Mouse (Mus musculus) kidney, adult 18-20 months (tissue): ENCODE data around the gene Tnfrsf1a.

Source experiments
- DNase-seq: peaks from one replicate; pipeline ENCODE4 v3.0.0; 2021

The Tnfrsf1a gene

DNA sequence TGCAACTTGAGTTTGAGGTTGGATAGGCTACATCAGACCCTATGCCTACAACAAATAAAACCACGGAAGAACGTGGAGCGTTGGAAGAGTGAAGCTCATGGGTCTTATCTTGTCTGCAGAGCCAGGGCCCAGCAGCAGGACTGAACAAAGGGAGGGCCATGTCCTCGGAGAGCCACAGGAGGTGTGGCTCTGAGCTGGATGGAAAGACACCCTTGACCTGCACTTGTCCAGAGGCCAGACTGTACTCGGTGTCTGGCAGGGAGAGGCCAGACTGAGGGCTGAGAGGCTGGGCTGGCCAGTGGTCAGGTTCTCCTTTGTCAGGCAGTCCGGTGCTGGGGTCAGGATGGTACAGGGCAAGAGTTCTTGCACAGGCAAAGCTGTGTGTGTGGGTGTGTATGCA lies 23.8 kb upstream of the Tnfrsf1a start:
- no peak for DNase-seq

GRCm38 (mm10) chr6:125328243-125328642 lies 20.9 kb upstream of the Tnfrsf1a start:
- peak; percentile 73 for DNase-seq

DNA sequence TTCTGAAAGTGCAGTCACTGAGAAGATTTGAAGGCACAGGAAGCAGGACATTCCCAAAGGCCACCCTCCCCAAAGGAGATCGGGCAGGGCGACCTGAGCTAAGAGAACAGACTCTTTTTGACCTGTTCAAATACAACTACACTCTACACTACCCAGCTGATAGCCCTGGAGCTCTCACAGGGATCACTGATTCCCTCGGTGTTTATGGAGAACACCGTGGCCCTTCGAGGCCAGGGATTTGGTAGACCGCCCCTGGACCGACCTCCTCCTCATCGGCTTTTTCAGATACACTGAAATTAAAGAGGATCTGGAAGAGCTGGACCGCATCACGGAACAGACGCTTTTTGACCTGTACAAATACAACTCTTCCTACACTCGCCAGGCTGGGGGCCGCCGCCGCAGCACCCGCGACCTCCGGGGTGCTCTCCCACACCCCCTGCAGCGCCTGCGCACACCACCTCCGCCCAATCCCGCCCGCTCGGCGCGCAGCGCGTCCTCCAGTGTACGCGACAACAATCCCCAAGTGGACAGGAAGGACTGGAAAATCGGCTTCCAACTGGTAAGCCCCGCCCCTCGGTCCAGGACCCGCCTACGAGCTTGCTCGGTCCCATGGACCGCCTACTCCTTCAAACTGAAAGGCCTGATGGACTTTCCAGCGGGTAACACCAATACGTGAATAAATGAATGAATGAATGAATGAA lies 18.4 kb upstream of the Tnfrsf1a start:
- DNase-seq, result peak; percentile 93

GRCm38 (mm10) chr6:125333112-125333899 lies 15.9 kb upstream of the Tnfrsf1a start:
- DNase-seq, result no peak

- no peak for DNase-seq
These were observed 14.8 kb upstream of the Tnfrsf1a start for GRCm38 (mm10) chr6:125334356-125334755.

DNA sequence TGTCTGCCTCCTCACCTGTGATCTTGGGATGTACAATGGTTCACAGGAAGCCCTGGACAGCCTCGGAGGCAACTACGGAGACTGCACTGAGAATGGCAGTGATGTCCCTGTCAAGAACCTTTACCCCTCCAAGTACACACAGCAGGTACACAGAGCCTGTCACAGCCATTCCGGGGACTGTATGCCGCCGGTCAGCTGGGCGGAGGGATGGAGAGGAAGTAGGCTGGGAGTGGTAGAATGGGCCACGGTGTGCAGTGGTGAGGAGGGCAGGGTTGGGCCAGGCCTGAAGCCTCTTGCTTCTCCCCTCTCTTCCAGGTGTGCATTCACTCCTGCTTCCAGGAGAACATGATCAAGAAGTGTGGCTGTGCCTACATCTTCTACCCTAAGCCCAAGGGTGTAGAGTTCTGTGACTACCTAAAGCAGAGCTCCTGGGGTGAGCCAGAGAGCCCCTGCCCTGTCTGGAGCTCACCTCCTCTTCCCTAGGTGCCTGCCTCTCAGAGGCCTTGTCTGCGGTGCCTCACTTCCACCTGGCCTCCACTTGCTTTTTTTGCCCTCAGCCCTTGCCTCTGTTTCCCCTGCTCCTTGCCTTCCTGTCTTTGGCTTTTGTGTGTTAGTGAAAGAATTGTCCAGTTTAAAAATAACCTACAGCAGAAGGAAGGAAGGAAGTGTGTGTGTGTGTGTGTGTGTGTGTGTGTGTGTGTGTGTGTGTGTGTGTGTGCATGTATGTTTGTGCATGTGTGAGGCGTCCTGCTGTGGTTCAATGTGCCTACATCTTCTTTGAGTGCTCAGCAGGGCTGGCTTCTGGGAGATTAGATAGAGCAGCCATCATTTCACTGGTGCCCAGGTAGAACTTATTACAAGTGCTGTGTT lies 10.1 kb upstream of the Tnfrsf1a start:
- no peak for DNase-seq

- DNase-seq, result no peak
These were observed 8.9 kb upstream of the Tnfrsf1a start for GRCm38 (mm10) chr6:125340244-125340643.

DNA sequence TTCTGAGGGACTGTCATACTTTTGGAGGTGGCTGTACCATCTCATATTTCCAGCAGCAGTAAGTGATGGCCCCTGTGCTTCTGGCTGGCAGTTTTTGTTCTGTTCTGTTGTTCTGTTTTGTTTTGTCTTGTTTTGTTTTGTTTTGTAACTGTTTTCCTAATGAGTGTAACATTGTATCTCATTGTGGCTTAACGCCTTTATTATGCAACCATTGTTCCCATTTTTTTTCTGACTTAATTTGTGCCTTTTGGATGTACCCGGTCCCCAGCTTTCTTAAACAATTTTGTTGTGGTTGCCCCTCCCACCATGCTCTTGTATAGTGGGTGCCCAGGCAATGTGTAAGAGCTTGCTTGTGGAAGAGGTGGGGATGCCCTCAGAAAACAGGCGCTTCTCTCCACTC lies 7.0 kb upstream of the Tnfrsf1a start:
- no peak for DNase-seq

- no peak for DNase-seq
These were observed 5.1 kb upstream of the Tnfrsf1a start for GRCm38 (mm10) chr6:125344084-125344483.

- DNase-seq, result no peak
These were observed 4.3 kb upstream of the Tnfrsf1a start for GRCm38 (mm10) chr6:125344866-125345265.

GRCm38 (mm10) chr6:125345625-125346024 lies 3.5 kb upstream of the Tnfrsf1a start:
- no peak for DNase-seq

- DNase-seq, result peak; percentile 37
These were observed 3.1 kb upstream of the Tnfrsf1a start for GRCm38 (mm10) chr6:125346029-125346428.

DNA sequence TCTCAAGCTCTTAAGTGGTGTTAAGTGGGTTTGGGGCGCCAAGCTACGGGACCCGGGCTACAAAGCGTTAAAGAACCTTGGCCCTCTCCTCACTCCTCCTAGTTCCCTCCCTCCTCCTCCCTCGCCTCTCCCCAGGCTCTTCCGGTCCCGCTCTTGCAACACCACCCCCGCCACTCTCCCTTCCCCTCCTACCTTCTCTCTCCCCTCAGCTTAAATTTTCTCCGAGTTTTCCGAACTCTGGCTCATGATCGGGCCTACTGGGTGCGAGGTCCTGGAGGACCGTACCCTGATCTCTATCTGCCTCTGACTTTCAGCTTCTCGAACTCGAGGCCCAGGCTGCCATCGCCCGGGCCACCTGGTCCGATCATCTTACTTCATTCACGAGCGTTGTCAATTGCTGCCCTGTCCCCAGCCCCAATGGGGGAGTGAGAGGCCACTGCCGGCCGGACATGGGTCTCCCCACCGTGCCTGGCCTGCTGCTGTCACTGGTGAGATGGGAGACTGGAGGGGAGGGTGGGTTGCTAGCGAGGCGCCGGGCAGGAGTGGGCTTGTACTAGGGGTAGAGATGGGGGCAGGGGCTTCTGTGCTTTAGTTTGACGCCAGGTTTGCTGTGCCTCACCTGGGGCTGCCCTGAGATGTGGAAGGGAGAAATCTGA lies 541 bp downstream of the Tnfrsf1a start:
- DNase-seq, result peak; percentile 77

DNA sequence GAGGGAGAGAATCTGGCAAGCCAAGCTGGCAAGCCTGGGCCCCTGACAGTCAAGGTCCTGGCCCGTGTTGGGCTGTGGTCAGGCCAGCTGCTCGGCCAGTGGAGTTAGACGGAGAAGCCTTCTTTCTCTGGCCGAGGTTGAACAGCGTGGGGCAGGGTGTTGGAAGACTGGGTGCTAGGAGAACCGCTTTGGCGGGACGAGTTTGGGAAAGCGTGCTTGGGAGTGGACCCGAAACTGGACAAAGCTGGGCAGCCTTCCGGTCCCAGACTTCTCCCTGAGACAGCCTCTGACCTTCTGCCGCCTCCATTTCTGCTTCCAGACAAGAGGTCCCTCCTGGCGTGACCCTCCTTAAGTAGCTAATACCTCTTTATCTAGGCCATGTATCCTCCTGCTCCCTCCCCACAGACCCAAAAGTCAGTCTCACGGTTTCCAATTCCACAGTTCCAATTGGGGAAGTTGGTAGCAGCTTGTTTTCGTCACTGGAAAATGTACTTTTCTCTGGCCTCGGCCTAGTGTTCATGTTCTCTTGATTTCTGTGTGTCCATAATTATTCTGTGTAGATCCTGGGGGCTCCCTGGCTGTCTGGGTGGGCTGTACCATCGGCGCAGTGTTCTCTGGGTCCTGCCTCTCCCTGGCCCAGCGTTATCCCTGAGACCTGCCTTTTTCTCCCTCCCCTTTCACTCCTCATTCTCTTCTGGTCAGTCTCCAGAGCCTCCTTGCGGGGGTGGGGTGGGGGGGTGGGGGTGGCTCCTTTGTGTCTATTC lies 1.3 kb downstream of the Tnfrsf1a start:
- DNase-seq, result peak; percentile 64

DNA sequence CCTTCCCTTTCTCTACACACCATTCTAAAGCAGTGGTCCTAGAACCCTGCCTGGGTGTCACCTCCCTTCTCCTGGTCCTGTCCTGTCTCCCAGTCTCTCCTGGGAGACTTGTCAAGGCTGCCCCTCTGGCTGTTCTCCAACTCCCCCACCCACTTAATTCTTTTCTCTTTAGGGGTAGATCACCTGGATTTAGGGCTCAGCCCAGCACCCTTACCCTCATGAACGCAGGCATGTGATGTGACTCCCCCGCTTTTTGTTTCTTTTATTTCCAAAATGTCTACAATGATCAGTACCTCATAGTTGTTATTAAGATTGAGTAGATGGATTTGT lies 1.8 kb downstream of the Tnfrsf1a start:
- DNase-seq, result no peak

DNA sequence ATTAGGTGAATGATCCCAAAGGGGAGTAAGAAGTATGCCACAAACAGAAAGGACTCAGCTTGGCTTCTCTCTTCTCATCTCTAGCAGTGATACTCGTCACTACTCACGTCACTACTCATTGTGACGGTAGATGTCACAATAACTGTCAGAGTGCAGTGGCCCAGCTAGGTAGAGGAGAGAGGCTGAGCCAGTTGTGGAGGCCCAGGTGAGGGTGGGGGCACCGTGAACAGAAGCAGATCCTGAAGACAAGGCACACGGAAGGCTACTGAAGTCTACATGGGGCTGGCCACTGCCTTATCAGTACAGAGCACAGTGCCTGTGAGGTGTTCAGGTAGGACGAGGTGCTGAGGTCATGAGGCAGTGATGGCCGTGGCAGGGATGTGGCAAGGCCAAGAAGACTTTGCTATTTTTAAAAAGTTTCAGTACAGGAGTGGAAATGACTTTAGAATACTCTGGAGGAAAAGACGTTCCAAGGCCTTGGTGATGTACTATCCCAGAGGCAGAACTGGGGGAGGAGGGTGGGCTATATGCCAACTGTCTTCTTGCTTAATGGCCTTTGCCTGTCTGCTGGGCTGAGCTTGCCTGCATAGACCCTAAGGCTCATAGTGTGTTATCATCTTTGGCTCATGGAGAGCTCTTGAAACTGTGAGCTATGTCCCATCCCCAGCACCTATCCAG lies 2.3 kb downstream of the Tnfrsf1a start:
- peak; percentile 29 for DNase-seq

GRCm38 (mm10) chr6:125352046-125352384 lies 2.9 kb downstream of the Tnfrsf1a start:
- no peak for DNase-seq

DNA sequence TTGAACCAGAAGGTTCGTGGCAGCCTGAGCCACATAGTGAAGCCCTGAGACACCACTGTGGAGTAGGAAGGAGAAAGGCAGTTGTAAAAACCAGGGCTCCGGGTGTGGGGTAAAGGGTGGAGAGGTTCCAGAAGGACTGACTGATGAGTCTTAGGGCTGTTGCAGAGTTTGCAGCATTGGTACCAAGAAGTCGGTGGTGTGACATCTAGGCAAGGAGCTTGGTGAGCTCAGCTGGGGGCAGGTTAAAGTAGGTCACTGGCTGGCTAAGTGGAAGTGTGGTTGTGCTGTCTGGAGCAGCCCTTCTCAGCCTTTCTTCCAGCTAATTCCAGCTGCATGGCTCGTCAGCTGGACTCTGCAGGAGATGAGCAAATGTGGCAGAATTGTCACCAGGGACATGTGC lies 3.6 kb downstream of the Tnfrsf1a start:
- no peak for DNase-seq

GRCm38 (mm10) chr6:125353221-125353620 lies 4.1 kb downstream of the Tnfrsf1a start:
- DNase-seq, result no peak

GRCm38 (mm10) chr6:125353655-125354054 lies 4.5 kb downstream of the Tnfrsf1a start:
- no peak for DNase-seq

DNA sequence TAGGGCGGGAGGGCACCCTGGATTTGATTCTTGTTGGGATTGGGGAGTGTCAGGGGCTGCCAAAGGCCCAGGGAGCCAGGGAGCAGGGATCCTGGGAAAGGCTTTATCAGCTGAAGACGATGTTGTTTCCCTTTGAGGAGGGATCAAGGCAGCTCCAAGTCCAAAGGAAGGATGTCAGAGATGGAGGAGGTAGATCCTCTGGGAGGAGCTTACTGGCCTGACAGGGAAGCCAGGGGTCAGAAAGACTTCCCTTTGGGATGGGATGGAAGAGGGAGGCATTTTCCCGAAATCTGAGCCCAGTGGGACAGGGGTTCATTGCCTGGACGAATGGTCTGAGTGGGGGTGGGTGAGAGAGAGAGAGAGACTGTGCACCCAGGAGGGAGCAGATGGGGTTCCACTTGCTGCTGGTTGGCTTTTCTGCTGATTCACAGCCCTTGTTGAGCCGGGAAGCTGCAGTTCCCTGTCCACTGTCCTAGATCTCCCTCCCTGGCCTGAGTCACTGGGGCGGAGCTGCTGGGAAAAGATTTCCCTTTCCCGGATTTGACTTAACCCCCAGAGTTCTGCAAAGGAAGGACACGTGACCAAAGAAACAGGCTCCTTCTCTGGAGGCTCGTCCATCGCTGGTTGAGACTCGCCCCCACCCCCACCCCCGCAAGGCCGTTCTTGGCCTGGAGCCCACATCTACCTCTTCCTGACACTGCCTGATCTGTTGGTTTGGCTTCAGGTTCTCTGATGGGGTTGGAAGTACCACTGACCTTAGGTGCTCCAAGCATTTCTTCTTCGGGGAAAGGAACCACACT lies 5.4 kb downstream of the Tnfrsf1a start:
- DNase-seq, result peak; percentile 75
